Mouse (Mus musculus) ES-E14 (cell line): ENCODE data around the gene Anxa3. TPM values are rescaled to one million over a fixed set of nuclear protein-coding genes. Genes with fewer than 3 reads are reported as not detected.

Experiments
- DNase-seq: peaks from one replicate; pipeline ENCODE4 v3.0.0-alpha.2; 2013; ENCODE audit warnings: low read depth, low spot score
- H3K27ac ChIP-seq: 2 replicates; pipeline ENCODE4 v1.5.1; 2012; ENCODE audit warnings: low read depth, mild to moderate bottlenecking, low read length, moderate library complexity, mixed read lengths; ENCODE audit not compliant: poor library complexity, insufficient read depth, severe bottlenecking
- H3K36me3 ChIP-seq: 2 replicates; pipeline ENCODE4 v1.6.1; 2012; ENCODE audit warnings: mild to moderate bottlenecking, low read length, moderate library complexity, mixed read lengths; ENCODE audit not compliant: control insufficient read depth, poor library complexity, insufficient read depth, severe bottlenecking
- H3K4me1 ChIP-seq, 2 experiments: fragments of 150-350 bp in 1 of 2; sonication (generic) in 1 of 2; 2 replicates each; pipeline ENCODE4 v1.6.1; 2012; ENCODE audit warnings: low read length in 2 of 2, mild to moderate bottlenecking in 1 of 2, mixed read lengths in 1 of 2; ENCODE audit not compliant: control insufficient read depth in 2 of 2, insufficient read depth in 2 of 2, poor library complexity in 1 of 2
- H3K4me3 ChIP-seq, 2 experiments: fragments of 150-350 bp in 1 of 2; sonication (generic) in 1 of 2; 2 replicates each; pipeline ENCODE4 v1.5.1; 2012; ENCODE audit warnings: low read length in 2 of 2, low read depth in 1 of 2, mild to moderate bottlenecking in 1 of 2, mixed read lengths in 1 of 2; ENCODE audit not compliant: insufficient read depth in 1 of 2, poor library complexity in 1 of 2, severe bottlenecking in 1 of 2
- H3K9ac ChIP-seq: 2 replicates; pipeline ENCODE4 v1.6.1; 2012; ENCODE audit warnings: low read depth, mild to moderate bottlenecking, low read length, mixed read lengths; ENCODE audit not compliant: poor library complexity, insufficient read depth, severe bottlenecking
- H3K9me3 ChIP-seq: fragments of 150-350 bp; sonication (generic); 2 replicates; pipeline ENCODE4 v1.6.1; 2012; ENCODE audit warnings: low read depth, mild to moderate bottlenecking, low read length; ENCODE audit not compliant: control insufficient read depth, insufficient read depth
- CHD2 ChIP-seq: IDR thresholded peaks from 2 replicates; pipeline ENCODE4 v1.6.1; 2014; ENCODE audit warnings: mild to moderate bottlenecking, low read depth, low read length, inconsistent platforms
- HCFC1 ChIP-seq: IDR thresholded peaks from 2 replicates; pipeline ENCODE4 v1.6.1; 2012; ENCODE audit warnings: low read length, inconsistent platforms, borderline replicate concordance; ENCODE audit not compliant: insufficient read depth
- MAFK ChIP-seq: IDR thresholded peaks from 2 replicates; pipeline ENCODE4 v1.6.1; 2014; ENCODE audit warnings: mild to moderate bottlenecking, low read depth, low read length, inconsistent platforms; ENCODE audit not compliant: insufficient read depth
- ZC3H11A ChIP-seq: IDR thresholded peaks from 2 replicates; pipeline ENCODE4 v1.6.1; 2012; ENCODE audit warnings: low read depth, mild to moderate bottlenecking, inconsistent platforms, low read length, borderline replicate concordance
- ZNF384 ChIP-seq: IDR thresholded peaks from 2 replicates; pipeline ENCODE4 v1.6.1; 2012; ENCODE audit warnings: low read depth, low read length, inconsistent platforms
- in situ Hi-C, 2 experiments: fragments of 600-800 bp; cut with MboI; formaldehyde crosslinking; loops; one replicate each; pipeline ENCODE4 v1.15.1; 2025; ENCODE audit warnings: low sequenced_read_pairs in 2 of 2, inconsistent platforms in 1 of 2; ENCODE audit not compliant: unreplicated experiment in 2 of 2
- total RNA-seq: library from RNA; depleted of rRNA; stranded (reverse); fragments of 300-350 nt; gene quantifications from 2 replicates; pipeline ENCODE4 v1.2.3, GENCODE M21; 2012; rRNA removed

Anxa3 gene
- total RNA-seq, 1 experiment, result 68.3 TPM

DNA sequence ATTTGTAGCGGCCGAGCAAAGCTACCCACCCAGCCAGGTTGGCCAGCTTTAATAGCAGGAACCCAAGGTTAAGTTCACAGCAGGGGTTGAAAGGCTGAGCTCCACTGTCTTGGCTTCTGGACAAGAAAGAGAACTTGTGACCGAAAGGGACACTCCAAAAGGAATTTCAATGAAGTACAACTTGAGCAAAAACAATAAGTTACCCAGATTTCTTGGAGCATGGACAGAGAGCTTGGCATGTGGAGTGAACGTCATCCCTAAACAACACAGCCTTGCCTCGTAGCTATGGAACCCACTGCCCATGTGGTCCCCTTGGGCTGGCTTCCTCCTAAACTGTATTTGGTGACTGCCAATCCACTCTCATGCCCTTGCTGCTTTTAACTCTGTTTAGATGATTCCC is 97.2 kb downstream of the Anxa3 start:
- Histone ChIP-seq H3K36me3 (no peaks in the 10 kb centered on the region), H3K4me1 (no peaks in the 10 kb centered on the region), H3K9ac (no peak overlapping the region), H3K27ac (no peak overlapping the region), H3K4me3 (no peak overlapping the region), H3K9me3 (no peaks in the 10 kb centered on the region)
- no peak for DNase-seq
- in situ Hi-C loops, result no loop called here
- TF ChIP-seq ZC3H11A (no peak), CHD2 (no peak), HCFC1 (no peak), MAFK (no peak), ZNF384 (no peak)

Other genes starting within 250 kb of the Anxa3 start
- 4.7 and 7.1 TPM in 2 replicates for gene Bmp2k, start 204.3 kb downstream of the Anxa3 start, total RNA-seq